Mouse (Mus musculus) stomach, postnatal 0 days (tissue): ENCODE measurements around the gene Gipc2. TPM values are rescaled to one million over a fixed set of nuclear protein-coding genes. Genes with fewer than 3 reads are reported as not detected.

ENCODE experiments used
- ATAC-seq: fragments of 200-750 bp; cut with Nextera tagmentation; 2 replicates; pipeline ENCODE4 v1.8.0; 2017; ENCODE audit not compliant: low FRiP score, low TSS enrichment
- DNase-seq: peaks from one replicate; pipeline ENCODE4 v3.0.0-alpha.2; 2016; ENCODE audit warnings: low spot score
- H3K27ac ChIP-seq: fragments of 300-500 bp; sonication (generic); replicated peaks from 2 replicates; pipeline ENCODE4 v1.5.1; 2014; ENCODE audit warnings: mild to moderate bottlenecking, control low read depth
- H3K27me3 ChIP-seq: fragments of 300-500 bp; sonication (generic); 2 replicates; pipeline ENCODE4 v1.6.1; 2014; ENCODE audit warnings: low read length; ENCODE audit not compliant: control insufficient read depth, insufficient read depth
- H3K36me3 ChIP-seq: fragments of 300-500 bp; sonication (generic); 2 replicates; pipeline ENCODE4 v1.6.1; 2014; ENCODE audit warnings: low read length, mixed read lengths; ENCODE audit not compliant: control insufficient read depth, insufficient read depth
- H3K4me1 ChIP-seq: fragments of 300-500 bp; sonication (generic); replicated peaks from 2 replicates; pipeline ENCODE4 v1.6.1; 2014; ENCODE audit warnings: antibody characterized with exemption; ENCODE audit not compliant: control insufficient read depth, insufficient read depth
- H3K4me2 ChIP-seq: fragments of 300-500 bp; sonication (generic); replicated peaks from 2 replicates; pipeline ENCODE4 v1.6.1; 2014; ENCODE audit warnings: low read depth, mild to moderate bottlenecking, control low read depth, moderate library complexity
- H3K4me3 ChIP-seq: fragments of 300-500 bp; sonication (generic); 2 replicates; pipeline ENCODE4 v1.5.1; 2014; ENCODE audit warnings: low read depth, low read length, control low read depth
- H3K9ac ChIP-seq: fragments of 300-500 bp; sonication (generic); 2 replicates; pipeline ENCODE4 v1.6.1; 2014; ENCODE audit warnings: mild to moderate bottlenecking, low read length, control low read depth, mixed read lengths
- H3K9me3 ChIP-seq: fragments of 300-500 bp; sonication (generic); 2 replicates; pipeline ENCODE4 v1.6.1; 2016; ENCODE audit warnings: low read length; ENCODE audit not compliant: control insufficient read depth
- CTCF ChIP-seq: IDR thresholded peaks from 2 replicates; pipeline ENCODE4 v1.5.1; 2016; ENCODE audit warnings: antibody characterized with exemption, low read depth, mild to moderate bottlenecking, moderate library complexity
- EP300 ChIP-seq: optimal IDR thresholded peaks from 2 replicates; pipeline ENCODE3; 2016; ENCODE audit warnings: antibody characterized with exemption
- WGBS: fragments of 180-500 bp; shearing (Covaris S2); extraction: QIAGEN DNeasy Blood & Tissue Kit; methylation state at CpG from one replicate; pipeline ENCODE4 v1.1.7; 2014; 5-methylcytosine and 5-hydroxymethylcytosine counted together
- polyA plus RNA-seq: library from polyadenylated mRNA; unstranded; fragments of >200 nt; fragmentation: Nextera tagmentation; extraction: Ambion mirVana; gene quantifications from 2 replicates; pipeline ENCODE4 v1.2.1, GENCODE M21; 2015

Gene Gipc2
- polyA plus RNA-seq, 1 experiment from 2014 or later: 76.1 TPM

DNA sequence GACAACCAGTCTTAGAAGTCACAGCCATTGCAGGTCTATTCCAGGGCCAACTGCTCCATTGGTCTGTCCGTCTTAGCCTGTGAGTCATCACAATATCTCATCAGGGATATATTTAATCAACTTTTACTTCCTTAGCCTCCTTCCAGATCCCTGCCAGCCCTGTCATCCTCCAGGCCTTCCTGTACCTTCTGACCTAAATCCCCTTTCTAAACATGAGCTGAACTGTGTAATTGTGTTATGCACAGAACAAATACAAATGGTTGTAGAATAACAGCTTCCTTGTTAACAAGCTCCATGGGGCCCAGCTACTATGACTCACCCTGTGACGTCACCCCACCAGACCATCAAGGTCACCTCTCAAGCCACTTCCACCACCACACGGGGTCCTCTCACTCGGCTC, 111.8 kb downstream of the Gipc2 start:
- no peak overlapping the region for H3K4me3 ChIP-seq
- no peak overlapping the region for H3K9ac ChIP-seq
- ATAC-seq (peak; percentile 98), DNase-seq (peak; percentile 68)
- no peak overlapping the region for H3K27ac ChIP-seq
- H3K4me1 ChIP-seq: no peaks in the 10 kb centered on the region
- 47% methylated on average over 4 of the region's 4 CpGs for WGBS
- TF ChIP-seq EP300: no peak
- no peak for TF ChIP-seq CTCF
- no peaks in the 10 kb centered on the region for H3K27me3 ChIP-seq
- no peaks in the 10 kb centered on the region for H3K9me3 ChIP-seq
- H3K4me2 ChIP-seq: no peak overlapping the region
- H3K36me3 ChIP-seq: no peaks in the 10 kb centered on the region

DNA sequence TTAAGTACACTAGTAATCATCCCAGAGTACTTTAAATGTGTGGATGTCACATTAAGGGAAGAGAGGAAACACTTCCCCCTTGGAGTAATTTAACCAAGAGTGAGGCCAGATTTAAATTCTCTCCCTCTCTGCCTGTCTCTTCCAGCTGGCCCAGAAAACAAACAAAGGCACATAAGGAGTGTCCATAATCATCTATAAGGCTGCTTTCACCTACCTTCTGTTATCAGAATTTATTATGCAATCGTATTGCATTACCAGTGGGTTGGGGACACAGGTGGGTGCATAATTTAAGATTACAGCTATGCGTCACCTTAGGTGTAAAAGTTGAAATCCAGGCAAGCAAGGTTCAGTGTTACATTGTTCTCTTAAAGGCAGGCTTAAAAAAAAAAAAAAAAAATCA, 114.1 kb downstream of the Gipc2 start:
- Histone ChIP-seq H3K36me3 (no peaks in the 10 kb centered on the region), H3K27me3 (no peaks in the 10 kb centered on the region), H3K9ac (no peak overlapping the region), H3K9me3 (no peaks in the 10 kb centered on the region), H3K4me3 (no peak overlapping the region), H3K27ac (no peak overlapping the region), H3K4me1 (no peaks in the 10 kb centered on the region), H3K4me2 (no peak overlapping the region)
- no peak for TF ChIP-seq EP300
- TF ChIP-seq CTCF: no peak
- 75% methylated on average over 2 of the region's 2 CpGs for WGBS
- DNase-seq (no peak), ATAC-seq (0 out of 2 replicates have a peak, but pooled peaks have one; percentile 39)

DNA sequence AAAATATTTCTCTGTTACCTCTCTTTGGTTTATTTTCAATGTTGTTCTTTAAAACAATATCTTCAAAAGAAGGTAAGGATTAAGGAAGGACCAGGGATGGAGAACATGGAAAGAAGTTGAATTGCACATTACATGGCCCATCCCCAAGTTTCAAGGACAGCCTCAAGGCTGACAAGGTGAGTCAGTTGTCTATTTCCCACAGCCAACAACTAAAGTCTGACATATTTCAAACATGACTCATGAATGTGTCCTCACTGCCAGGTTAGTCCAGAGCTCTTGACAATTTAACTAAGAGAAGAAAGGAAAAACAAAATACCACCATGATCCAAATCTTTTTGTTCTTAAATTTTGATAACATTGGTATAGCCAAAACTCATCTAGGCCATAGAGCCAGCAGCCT, 118.1 kb downstream of the Gipc2 start:
- Histone ChIP-seq H3K36me3 (no peaks in the 10 kb centered on the region), H3K9me3 (no peaks in the 10 kb centered on the region), H3K4me2 (no peak overlapping the region), H3K27ac (no peak overlapping the region), H3K9ac (no peak overlapping the region), H3K4me3 (no peak overlapping the region), H3K4me1 (no peaks in the 10 kb centered on the region), H3K27me3 (no peaks in the 10 kb centered on the region)
- ATAC-seq (no peak), DNase-seq (no peak)
- TF ChIP-seq EP300 (no peak), CTCF (no peak)

DNA sequence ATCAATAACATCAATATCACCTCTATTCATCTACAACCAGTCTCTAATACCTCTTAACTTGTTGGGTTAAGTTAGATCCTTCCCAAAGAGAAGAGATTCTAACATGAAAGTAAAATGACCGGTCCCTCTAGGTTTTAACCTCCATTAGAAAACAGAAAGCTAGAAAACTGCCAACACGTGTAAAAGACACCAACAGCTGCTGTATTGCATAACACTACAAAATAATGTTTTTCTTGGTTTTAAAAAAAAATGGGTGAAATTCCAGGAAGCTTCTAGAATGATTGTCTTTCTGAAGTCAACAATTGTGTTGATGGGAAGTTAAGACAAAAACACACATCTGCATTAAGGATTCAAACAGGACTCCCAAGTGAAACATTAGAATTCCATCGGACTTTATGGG, 119.1 kb downstream of the Gipc2 start:
- Histone ChIP-seq H3K4me1 (no peaks in the 10 kb centered on the region), H3K9me3 (no peaks in the 10 kb centered on the region), H3K27me3 (no peaks in the 10 kb centered on the region), H3K9ac (no peak overlapping the region), H3K4me3 (no peak overlapping the region), H3K4me2 (no peak overlapping the region), H3K27ac (no peak overlapping the region), H3K36me3 (no peaks in the 10 kb centered on the region)
- TF ChIP-seq CTCF: no peak
- TF ChIP-seq EP300: no peak
- WGBS: 74% methylated on average over 3 of the region's 3 CpGs
- ATAC-seq: no peak
- DNase-seq: no peak

Other genes starting within 250 kb of the Gipc2 start
- 26.4 and 29.0 TPM in 2 replicates for gene Dnajb4, start 44.1 kb upstream of the Gipc2 start, polyA plus RNA-seq
- gene Fubp1, start 44.2 kb upstream of the Gipc2 start, polyA plus RNA-seq: 60.2 and 60.5 TPM in 2 replicates
- 29.8 and 37.9 TPM in 2 replicates for gene Nexn, start 100.1 kb upstream of the Gipc2 start, polyA plus RNA-seq
- 3.5 and 3.6 TPM in 2 replicates for gene Miga1, start 174.2 kb upstream of the Gipc2 start, polyA plus RNA-seq
- 15.7 and 16.1 TPM in 2 replicates for gene Usp33, start 180.2 kb upstream of the Gipc2 start, polyA plus RNA-seq
- 19.0 and 22.8 TPM in 2 replicates for gene Zzz3, start 229.2 kb upstream of the Gipc2 start, polyA plus RNA-seq